Mouse (Mus musculus) heart, postnatal 36 days (tissue): Measurements from ENCODE around the gene Efemp2. TPM values are rescaled to one million over a fixed set of nuclear protein-coding genes. Genes with fewer than 3 reads are reported as not detected.
A peak's percentile ranks its signal among the peaks of the same experiment; 100 is the strongest.
"Not testable (repeated sequence)": the region's sequence is repeated elsewhere in the genome, so short reads cannot be mapped to it uniquely, and the experiment has no call there.

Experiments
- DNase-seq, 2 experiments: peaks; one replicate each; pipeline ENCODE4 v3.0.0; 2021 to 2022
- intact Hi-C: fragments of 180-260 bp; cut with DNase I; formaldehyde crosslinking; loops from one replicate; pipeline ENCODE4 v1.15.1; 2025
- total RNA-seq, 2 experiments: library from RNA; stranded (reverse); gene quantifications; 2 replicates each; pipeline ENCODE4 v1.2.3; 2021

Gene Efemp2
- total RNA-seq, 2 experiments from 2014 or later, result 9.0 to 9.8 TPM

DNA sequence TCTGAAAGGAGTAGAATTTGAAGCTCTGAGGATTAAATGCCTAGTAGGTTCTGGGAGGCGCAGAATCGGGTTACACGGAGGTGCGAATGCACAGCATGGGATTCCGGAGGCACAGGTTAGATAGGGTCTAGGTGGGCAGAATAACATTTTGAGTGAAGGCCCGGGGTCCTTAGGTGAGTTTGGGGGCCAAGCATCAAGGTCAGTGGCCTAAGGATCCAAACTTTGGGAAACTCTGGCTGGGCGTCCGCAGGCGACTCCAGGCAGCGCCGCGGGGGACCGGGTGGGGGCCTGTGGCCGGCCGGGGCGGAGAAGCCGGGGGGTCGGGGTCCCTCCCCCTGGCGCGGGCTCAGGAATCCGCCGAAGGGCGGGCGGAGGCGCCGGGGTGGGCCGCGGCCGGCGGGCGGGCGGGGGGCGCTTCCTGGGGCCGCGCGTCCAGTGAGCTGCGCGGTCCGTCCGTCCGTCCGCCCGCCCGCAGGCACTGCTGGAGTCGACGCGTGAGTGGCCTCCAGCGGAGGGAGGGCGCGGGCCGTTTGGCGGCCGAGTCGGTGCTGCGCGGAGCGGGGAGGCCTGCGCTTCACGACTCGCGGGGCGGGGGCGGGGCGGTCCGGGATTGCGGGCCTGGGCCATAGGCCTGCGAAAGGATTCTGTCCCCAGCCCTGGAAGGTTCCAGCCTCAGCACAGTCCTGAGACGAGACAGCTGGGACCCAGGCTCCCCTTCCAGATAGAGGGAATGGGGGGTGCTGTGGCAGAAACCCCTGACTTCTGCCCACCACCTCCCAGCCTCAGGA is 721 bp downstream of the Efemp2 start:
- intact Hi-C loops, result no loop called here
- DNase-seq, result peak; percentile 46 to 65

DNA sequence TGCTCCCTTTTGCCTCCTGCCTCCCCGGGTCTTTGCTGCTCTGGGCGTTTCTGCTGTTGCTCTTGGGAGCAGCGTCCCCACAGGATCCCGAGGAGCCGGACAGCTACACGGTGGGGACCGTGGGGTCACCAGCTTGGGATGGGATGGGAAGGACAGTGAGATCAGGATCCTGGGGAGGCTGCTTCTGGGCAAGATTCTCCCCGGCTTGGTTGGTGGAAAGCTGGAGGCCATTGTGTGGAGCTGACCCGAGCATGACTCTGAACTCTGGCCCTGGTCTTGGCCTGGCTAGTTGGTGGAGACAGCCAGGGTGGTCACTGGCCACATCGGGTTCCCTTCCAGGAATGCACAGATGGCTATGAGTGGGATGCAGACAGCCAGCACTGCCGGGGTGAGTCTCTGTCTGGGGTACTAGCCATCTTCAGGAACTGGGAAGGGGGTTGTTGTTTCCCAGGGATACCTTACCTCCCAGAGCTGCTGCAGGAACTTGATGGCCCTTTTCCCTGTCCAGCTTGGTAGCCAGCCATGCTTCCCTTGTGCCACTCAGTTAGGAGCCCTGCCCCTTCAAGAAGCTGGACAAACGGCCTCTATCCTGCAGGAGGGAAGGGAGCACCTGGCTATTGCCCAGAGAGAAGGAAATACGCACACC is 1.4 kb downstream of the Efemp2 start:
- no peak for DNase-seq
- intact Hi-C loops, result no loop called here

DNA sequence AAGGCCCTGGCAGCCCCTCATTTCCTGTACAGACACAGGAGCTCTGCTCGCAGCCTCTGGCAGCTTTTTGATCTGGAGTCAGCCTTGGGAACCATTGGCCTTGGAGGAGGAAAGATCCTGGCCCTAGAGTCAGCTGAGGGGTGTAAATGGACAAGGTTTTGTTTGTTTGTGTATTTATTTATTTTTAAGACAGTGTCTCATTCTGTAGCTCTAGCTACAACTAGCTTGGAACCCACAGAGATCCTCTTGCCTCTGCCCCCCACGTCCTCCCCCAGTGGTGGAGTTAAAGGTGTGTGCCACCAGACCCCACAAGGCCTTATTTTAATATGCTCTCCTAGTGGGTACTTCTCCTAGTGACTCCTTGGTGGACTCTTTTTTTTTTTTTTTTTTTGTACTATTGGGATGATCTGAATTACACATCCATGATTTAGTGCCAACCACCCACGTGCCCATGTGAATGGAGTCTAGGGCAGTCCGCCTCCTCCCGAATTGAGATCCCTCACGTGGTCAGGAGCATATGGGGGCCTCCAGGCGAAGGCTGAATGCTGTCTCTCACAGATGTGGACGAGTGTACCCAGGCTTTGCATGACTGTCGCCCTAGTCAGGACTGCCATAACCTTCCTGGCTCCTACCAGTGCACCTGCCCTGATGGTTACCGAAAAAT is 3.4 kb downstream of the Efemp2 start:
- intact Hi-C loops, result no loop called here
- no peak for DNase-seq

DNA sequence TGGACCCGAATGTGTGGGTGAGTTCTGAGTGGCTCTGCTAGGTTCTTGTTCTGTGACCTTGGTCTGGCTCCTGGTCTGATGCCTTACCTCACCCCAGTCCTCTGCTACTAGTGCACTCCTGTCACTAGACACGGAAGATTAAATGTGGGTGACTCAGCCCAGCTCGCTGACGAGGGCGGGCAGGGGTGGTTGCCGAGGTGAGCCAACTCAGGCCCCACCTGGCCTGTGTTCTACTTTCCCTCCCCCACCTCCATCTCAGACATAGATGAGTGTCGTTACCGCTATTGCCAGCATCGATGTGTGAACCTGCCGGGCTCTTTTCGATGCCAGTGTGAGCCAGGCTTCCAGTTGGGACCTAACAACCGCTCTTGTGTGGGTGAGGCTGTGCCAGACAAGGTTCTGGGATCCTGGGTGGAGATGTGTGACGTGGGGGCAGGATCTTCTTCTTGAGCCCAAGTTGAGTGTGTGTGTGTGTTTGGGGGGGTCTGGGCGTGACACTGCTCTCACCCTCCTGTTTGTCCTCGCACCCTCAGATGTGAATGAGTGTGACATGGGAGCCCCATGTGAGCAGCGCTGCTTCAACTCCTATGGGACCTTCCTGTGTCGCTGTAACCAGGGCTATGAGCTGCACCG is 4.0 kb downstream of the Efemp2 start:
- DNase-seq, result no peak
- intact Hi-C loops, result no loop called here

DNA sequence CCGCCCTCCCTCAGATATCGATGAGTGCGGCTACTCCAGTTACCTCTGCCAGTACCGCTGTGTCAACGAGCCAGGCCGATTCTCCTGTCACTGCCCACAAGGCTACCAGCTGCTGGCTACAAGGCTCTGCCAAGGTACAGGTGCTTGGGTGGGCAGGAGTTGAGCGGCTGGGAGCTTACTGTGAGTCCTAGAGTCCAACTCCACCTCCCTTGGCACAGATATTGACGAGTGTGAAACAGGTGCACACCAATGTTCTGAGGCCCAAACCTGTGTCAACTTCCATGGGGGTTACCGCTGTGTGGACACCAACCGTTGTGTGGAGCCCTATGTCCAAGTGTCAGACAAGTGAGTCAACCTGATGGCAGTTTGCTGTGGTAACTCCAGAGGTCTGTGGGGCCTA is 6.3 kb downstream of the Efemp2 start:
- no peak for DNase-seq
- intact Hi-C loops, result no loop called here

DNA sequence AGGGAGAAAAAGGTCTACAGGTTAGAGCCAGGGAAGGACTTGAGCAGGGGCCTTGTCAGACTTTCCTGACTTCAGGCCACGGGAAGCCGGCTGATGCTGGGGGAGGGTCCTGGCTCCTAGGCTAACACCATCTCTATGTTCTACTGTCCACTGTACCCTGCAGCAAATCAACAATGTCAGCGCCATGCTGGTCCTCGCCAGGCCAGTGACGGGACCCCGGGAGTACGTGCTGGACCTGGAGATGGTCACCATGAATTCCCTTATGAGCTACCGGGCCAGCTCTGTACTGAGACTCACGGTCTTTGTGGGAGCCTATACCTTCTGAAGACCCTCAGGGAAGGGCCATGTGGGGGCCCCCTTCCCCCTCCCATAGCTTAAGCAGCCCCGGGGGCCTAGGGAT is 7.6 kb downstream of the Efemp2 start:
- DNase-seq, result no peak
- intact Hi-C loops, result no loop called here

DNA sequence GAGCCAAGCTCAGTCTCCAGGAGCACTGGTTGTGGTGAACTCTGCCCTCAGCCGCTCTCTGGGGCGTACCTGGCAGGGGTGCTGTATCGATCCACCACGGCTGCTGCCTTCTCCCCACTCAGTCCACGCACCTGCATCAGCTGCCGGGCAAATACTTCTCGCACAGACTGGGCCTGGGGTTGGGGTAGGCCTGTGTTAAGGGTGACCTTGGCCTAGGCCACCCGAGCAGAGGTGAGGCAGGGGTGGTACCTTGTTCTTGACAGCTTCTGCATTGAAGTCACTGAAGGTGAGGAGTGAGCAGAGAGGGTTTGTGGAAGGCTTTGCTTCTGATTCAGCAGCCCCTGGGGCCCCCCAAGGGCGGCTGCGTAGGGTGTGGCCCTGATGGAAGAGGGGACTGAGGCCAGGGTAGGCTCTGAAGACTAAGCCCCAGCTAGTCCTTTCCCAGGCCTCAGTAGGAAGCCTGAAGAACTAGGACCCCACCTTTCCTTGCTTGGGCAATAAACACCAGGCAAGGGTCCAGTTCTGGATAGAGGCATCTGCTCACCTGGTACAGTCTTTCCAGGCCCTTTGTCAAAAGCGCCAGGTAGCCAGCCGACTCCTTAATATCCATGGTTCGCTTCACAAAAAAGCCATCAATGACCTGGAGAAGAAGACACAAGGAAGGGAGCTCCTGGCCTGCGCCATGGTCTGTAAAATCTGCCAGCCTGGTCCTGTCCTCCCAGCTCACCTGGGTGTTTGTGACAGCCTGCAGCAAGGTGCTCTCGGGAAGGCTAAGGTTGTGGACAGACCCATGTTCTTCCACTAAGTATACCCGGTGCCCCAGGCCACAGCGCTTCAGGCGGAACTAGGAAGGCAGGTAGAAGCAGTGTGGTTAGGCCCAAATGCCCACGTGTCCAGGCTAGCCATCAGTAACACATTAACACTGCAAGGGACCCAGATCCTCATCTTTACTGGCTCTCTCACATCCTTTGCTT is 9.9 kb downstream of the Efemp2 start:
- intact Hi-C loops, result no loop called here

DNA sequence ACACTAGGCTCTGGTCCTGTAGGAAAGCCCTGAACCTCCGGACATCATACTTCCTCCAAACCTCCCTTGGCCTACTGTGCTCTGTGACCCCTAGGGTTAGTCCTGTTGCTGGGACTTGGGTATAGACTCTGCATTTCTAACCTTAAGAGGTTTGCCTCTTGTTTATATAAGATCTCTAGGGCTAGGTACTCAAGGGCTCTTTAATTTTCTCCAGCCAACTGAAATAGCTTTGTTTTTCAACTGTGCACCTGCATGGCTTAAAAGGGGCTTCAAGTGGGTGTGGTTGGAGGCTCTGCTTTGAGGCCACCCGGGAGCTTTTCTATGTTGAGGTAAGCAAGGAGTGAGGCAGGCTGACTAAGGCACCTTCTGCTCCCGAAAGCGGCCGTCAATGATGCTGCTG is 10.7 kb downstream of the Efemp2 start:
- DNase-seq, result no peak
- intact Hi-C loops, result no loop called here

More for the DNA sequence above, 9.9 kb downstream of the Efemp2 start:
- DNase-seq, result no peak

DNA sequence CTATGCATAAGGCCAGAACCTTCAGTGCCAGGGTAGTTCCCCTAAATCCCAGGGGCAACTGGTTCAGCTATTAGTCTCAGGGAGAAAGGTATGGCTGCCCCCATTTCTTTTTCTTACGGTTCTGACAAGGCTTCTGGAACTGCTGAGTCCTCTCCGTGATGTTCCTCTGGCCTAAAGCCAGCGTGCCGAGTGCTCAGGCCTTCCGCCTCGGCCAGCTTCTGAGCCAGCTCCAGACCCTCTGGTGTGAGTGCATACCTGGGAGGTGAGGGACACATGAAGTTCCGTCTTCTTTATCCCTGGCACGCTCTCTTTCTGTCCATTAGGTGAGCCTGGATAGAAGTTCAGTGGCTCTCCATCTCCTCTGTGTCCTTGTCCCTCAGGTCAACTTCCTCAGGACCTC is 11.6 kb downstream of the Efemp2 start:
- intact Hi-C loops, result loop anchor here (5.0 kb wide), 2 partner anchors 98 to 118 kb away; partner anchors contain the start of genes Banf1, Eif1ad and Sart1
- no peak for DNase-seq

DNA sequence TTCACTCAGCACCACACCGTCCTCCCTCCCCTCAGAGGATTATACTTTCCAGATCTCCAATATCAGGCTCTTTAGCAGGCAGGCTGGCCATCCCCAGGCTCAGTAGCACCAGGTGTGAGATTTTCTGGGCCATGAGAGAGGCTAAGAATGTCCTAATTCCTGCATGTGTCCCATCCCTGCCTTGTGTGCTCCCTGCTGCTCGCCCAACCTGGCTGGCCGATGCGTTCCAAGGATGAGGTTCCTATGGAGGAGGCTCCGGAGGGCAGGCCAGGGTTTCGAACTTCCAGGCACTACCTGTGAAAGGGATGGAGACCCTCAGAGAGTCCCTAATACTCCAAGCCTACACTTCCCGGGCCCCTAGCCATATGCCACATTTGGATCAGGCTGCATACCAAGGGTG is 12.1 kb downstream of the Efemp2 start:
- intact Hi-C loops, result loop anchor here (2.0 to 5.0 kb wide), 3 partner anchors 21 to 119 kb away; partner anchors contain the start of genes Banf1, Eif1ad and Sart1
- DNase-seq, result no peak

DNA sequence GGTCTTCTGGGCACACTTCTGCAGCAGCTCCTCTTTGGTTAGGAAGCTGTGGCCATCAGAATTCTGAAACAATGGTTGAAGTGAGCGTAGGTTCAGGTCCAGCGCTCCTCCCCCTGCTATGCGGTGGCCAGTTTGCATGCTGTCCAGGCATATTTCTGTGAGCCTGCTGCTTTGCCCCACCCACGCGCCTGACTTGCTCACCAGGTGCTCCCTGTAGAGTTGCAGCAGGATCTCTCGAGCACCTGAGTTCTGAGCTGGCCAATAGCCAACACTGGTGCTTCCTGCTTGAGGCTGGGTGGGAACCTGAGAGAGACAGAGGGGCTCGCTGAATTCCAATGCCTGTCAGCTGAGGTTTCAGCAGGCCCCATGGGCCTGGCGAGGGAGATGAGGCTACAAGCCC is 12.5 kb downstream of the Efemp2 start:
- DNase-seq, result no peak
- intact Hi-C loops, result loop anchor here (2.0 to 5.0 kb wide), 3 partner anchors 21 to 119 kb away; partner anchors contain the start of genes Banf1, Eif1ad and Sart1

DNA sequence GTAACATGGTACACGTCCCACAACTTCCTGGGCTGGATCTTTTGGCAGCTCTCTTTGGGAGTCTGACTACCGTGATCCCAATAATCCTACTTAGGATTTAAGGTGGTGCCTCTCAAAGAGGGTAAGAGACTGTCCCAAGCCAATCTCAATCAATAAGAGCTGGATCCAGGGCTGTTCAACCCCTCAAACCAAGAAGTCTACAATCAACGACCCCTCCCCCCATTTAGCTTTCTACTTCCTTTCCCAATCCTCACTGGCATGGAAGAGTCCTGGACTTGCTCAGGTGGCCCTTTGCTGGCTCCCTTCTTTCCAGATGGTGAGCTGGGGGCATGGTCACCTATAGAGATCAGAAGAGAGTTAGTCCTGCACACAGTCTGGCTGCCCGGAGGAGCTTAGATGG is 13.0 kb downstream of the Efemp2 start:
- DNase-seq, result no peak
- intact Hi-C loops, result loop anchor here (2.0 to 5.0 kb wide), 3 partner anchors 22 to 119 kb away; partner anchors contain the start of genes Banf1, Eif1ad and Sart1

DNA sequence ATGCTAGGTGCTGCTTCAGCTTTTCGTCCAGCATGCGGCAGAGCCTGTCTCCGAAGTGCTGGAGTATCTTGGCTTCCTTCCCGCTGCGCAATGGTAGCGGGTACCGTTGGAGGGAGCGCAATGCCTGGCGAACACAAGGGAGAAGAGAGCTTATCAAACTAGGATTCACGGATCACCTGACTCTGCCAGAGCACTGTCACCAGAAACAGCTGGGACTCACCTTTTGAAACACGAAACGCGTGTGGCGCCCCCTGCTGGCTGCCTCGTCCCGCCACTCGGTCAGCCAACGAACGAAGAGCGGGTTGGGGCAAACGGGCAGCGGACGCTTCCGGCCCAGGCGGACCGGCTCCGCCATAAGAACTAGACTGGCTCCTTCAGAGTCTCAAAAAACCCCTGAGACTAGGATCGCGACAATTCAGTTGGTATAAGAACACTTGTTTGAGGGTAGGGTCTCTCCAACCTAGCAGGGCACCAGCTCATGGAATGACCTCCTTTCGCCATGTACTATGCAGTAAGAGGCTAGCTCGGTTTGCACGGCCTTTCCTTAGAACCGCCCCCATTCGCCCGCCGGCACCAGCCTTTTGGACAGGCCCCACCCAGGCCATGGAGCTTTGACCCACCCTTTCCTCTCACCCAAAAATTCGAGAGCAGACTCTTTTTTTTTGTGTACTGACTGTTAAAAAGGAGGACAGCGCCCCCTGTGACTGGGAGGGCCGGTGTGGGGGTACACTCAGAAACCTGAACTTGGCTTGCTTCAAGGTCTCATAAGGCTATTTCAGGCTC is 14.2 kb downstream of the Efemp2 start, which contains the start of gene Mus81:
Mus81 (minus strand) TSS at position 635 of the 783 bp plus-strand sequence.
- DNase-seq, result peak; percentile 96 to 97
- intact Hi-C loops, result loop anchor here (1.0 to 5.0 kb wide), 4 partner anchors 23 to 121 kb away; partner anchors contain the start of genes Banf1, Eif1ad and Sart1

DNA sequence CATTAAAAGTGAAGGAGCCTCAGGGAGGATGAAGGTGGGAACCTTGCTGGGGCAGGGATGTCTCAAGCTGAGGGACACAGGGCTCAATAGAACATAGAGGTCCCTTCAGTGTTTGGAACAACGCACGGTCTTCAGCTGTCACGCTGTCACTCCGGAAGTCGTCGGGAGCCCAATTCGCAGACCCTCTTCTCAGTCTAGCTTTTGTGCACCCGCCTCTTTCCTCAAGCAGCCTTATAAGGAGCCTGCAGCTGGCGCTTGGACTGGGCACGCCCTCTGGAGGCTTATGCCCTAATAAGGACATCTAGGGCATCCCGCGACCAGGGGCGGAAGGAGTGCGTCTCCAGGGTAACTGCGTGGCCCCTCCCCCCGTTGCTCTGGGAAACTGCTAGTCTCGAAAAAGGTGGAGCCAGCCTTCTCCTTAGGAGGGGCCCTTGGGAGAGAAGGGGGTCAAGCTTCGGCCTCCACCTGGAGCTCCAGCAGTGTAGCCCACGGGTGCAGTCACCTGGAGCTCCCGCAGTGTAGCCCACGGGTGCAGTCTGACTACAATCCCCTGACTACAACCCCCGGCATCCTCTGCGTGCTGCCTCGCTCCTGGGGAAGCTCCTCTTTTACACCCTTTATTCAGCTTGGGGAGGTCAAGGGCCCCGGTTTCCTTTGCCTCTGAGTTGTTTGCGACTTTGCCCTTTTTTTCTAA is 15.3 kb downstream of the Efemp2 start:
- intact Hi-C loops, result loop anchor here (1.0 to 5.0 kb wide), 3 partner anchors 56 to 122 kb away; partner anchors contain the start of genes Banf1, Eif1ad and Sart1
- peak; percentile 94 to 96 for DNase-seq

DNA sequence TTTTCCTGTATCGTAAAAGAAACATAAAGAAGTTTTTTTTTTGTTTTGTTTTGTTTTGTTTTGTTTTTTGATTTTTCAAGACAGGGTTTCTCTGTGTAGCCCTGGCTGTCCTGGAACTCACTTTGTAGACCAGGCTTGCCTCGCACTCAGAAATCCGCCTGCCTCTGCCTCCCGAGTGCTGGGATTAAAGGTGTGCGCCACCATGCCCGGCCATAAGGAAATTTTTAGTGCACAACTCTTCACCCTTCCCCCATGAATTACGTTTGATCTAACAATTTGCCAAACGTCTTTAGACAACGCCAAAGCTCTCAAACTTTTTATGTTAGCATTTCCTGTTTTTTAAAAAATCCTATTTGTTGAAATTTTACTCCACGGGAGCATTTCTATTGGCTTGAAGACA is 16.0 kb downstream of the Efemp2 start:
- intact Hi-C loops, result loop anchor here (2.0 to 5.0 kb wide), 3 partner anchors 21 to 122 kb away; partner anchors contain the start of genes Banf1, Eif1ad, Sart1 and Snx32
- DNase-seq, result not testable (repeated sequence)

DNA sequence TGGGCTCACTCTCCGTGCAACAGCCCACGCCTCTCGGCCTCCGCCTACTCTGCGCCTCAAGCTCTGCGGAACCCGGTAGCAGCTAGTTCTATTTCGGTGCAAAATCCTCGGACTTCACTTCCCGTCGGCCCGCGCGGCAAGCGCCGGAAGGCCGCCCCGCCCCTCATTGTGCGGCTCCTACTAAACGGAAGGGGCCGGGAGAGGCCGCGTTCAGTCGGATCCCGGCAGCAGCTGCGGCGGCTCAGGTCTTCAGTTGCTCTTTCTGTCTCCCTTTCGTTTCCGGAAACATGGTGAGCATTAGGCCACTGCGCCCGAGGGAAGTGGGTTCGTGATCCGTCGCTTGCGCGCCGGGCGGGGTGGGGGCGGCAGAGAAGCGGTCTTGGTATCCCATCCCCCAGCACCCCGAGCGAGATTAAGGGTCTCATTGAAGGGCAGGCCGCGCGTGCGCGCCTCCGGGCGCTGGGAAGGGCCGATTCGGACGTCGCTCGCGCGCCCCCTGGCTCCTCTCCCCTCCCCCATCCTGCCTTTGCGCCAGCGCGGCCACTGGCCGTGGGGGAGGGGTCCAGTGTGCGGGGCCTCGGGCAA is 16.7 kb downstream of the Efemp2 start, which contains the start of gene Cfl1:
Cfl1 (plus strand) TSS at position 143 of the 585 bp plus-strand sequence.
- intact Hi-C loops, result loop anchor here (2.0 kb wide), 1 partner anchor 20 kb away; the partner anchor contains the start of gene Snx32
- peak; percentile 92 for DNase-seq
